Mouse (Mus musculus): ENCODE data around the gene BC030500.

GRCm38 (mm10) chr8:58912840-58913639, 1.5 kb downstream of the BC030500 start:
- TF ChIP-seq EP300 (optimal IDR thresholded peaks at IDR 0.05), result no peak
- no peak for TF ChIP-seq CTCF (IDR thresholded peaks at IDR 0.05; ENCODE audit: low read depth)
